Mouse (Mus musculus) small intestine, adult 2 months (tissue): ENCODE measurements around the gene Mtg2.

Source experiments
- CTCF ChIP-seq: fragments of 200-500 bp; IDR thresholded peaks from 2 replicates; pipeline ENCODE4 v1.5.1; 2012; ENCODE audit warnings: low read depth, mild to moderate bottlenecking, control low read depth, inconsistent platforms, low read length, moderate library complexity, mixed read lengths; ENCODE audit not compliant: insufficient replicate concordance, insufficient read length; ENCODE audit errors: extremely low read depth
- POLR2A ChIP-seq: fragments of 200-500 bp; IDR thresholded peaks from 2 replicates; pipeline ENCODE4 v1.6.1; 2012; ENCODE audit warnings: low read depth, mild to moderate bottlenecking, control low read depth, inconsistent platforms, low read length, moderate library complexity

- TF ChIP-seq CTCF (no peak), POLR2A (no peak)
Measured at GRCm38 (mm10) chr2:180117485-180118194, 47.3 kb downstream of the Mtg2 start.
